Mouse (Mus musculus) myocyte (in vitro differentiated cells): Measurements from ENCODE around the gene Ogfod3.

ENCODE experiments used
- E2F4 ChIP-seq: IDR thresholded peaks from one replicate; pipeline ENCODE4 v1.6.1; 2011; ENCODE audit warnings: mild to moderate bottlenecking, control low read depth, moderate library complexity; ENCODE audit not compliant: insufficient read depth
- MYOD1 ChIP-seq, 3 experiments: IDR thresholded peaks; one replicate each; pipeline ENCODE4 v1.6.1; 2011; ENCODE audit warnings: control low read depth in 2 of 3, low read depth in 2 of 3, mild to moderate bottlenecking in 2 of 3, moderate library complexity in 1 of 3; ENCODE audit not compliant: insufficient read length in 2 of 3, control insufficient read depth in 1 of 3
- POLR2A ChIP-seq: IDR thresholded peaks from one replicate; pipeline ENCODE4 v1.6.1; 2011; ENCODE audit warnings: low read depth, mild to moderate bottlenecking, control low read depth, moderate library complexity; ENCODE audit not compliant: insufficient read length
- POLR2AphosphoS2 ChIP-seq: IDR thresholded peaks from one replicate; pipeline ENCODE4 v1.6.1; 2011; ENCODE audit warnings: low read depth, control low read depth; ENCODE audit not compliant: insufficient read length
- TCF3 ChIP-seq: IDR thresholded peaks from one replicate; pipeline ENCODE4 v1.6.1; 2011; ENCODE audit warnings: low read depth, control low read depth; ENCODE audit not compliant: insufficient read length
- USF1 ChIP-seq: IDR thresholded peaks from one replicate; pipeline ENCODE4 v1.6.1; 2011; ENCODE audit warnings: low read depth, mild to moderate bottlenecking, control low read depth, moderate library complexity

DNA sequence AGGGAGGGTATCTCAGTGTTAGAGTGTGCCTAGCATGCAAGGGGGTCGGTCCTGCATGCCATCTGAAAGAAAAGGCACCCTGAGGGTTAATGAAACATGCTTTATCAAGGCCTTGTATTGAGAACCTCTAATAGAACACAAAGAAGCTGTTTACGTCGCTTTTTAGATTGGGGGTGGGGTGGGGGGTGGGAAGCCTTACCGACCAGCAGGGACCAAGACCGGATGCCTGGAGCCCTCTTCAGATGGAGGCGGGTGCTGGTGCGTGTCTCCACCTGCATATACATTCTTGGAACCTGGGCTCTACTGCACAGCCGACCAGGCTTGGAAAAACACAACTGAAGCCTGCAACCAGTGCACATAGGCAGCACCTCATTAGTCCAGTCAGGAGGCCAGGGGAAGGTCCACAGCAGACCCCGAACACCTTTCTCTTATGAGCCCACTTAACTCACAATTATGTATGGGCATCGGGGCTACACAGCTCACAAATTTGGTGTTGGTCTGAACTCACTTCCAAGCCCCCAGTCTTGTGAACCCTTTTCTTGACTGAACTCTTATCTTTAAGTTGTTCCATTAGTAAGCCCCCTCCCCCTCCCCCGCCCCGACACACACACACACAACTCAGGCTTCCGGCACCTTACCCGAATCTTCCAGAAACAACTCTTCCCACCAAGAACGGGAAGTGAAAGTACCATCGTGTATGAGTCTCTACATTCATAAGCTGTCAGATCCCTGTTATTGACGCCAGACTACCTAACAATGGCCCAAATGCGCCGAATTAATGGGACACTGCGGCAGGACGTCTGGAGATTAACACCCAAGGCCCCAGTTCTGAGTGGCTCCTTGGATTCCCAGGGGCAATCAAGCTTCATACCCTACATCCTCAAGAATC lies 23.9 kb upstream of the Ogfod3 start:
- TF ChIP-seq USF1 (no peak), E2F4 (no peak), POLR2AphosphoS2 (no peak), TCF3 (no peak), POLR2A (no peak), MYOD1 (IDR thresholded peaks at IDR 0.05; ENCODE audit: control insufficient read depth in 1 of 3, insufficient read length in 2 of 3, low read depth in 2 of 3) (no peak)
